Mouse (Mus musculus) erythroblast, adult 5-6 weeks (primary cell): ENCODE results near the gene Copz2. TPM values are rescaled to one million over a fixed set of nuclear protein-coding genes. Genes with fewer than 3 reads are reported as not detected.
"Not testable (repeated sequence)": the region's sequence is repeated elsewhere in the genome, so short reads cannot be mapped to it uniquely, and the experiment has no call there.

Source experiments
- ATAC-seq: replicated peaks from 2 replicates; pipeline ENCODE4 v1.8.0; 2016; ENCODE audit warnings: moderate number of reproducible peaks, mild to moderate bottlenecking, moderate TSS enrichment, inconsistent platforms; ENCODE audit not compliant: poor library complexity, low FRiP score, severe bottlenecking
- total RNA-seq, 2 experiments: library from RNA; stranded (forward) in 1 of 2; stranded (reverse) in 1 of 2; fragments of 150-400 nt in 1 of 2; fragments of 200-764, 138-1000 nt in 1 of 2; gene quantifications; 2 replicates each; pipeline versions ENCODE4 v1.2.3 to v1.2.4; 2015 to 2017; ENCODE audit warnings: low replicate concordance in 2 of 2

The Copz2 gene
- total RNA-seq, 2 experiments from 2014 or later = not detected

GRCm38 (mm10) chr11:96827062-96827581, 22.5 kb upstream of the Copz2 start:
- no peak for ATAC-seq

DNA sequence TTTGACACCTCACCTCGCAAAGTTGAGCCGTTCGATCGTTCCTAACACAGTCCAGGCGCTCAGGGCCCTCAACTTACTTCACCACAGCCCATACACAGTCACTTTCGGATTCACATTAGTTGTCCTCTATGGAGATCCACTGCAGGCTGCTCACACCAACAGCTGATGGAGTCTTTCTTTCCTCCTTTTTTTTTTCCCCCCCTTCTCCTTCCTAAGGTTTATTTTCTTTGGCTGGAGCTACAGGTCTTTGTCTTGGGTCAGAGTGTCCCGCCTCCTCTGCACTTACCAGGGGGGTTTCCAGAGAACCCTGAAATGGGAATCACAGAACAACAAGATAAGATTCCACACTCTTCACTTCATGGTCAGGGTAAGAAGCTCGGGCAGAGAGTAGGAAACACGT, 21.8 kb upstream of the Copz2 start:
- no peak for ATAC-seq

GRCm38 (mm10) chr11:96828881-96829280, 20.8 kb upstream of the Copz2 start:
- ATAC-seq = no peak

DNA sequence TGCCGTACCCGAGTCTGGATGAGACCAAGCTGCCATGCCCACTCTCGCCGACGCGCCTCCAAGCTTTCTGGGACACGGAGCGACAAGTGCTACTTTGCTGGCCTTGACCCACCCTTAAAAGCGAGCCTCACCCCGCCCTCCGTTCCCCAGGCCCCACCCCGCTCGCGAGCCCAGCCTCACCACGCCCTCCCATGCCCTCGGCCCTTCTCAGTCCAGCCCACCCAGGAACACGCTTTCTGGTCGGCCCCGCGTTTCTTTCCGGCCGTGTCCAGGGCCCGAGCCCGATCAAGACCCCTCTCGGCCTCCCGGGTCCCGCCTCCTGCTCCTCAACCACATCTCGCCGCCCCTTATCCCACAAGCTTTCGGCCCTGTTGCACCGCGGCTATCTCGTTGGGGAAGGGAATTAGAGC, 20.3 kb upstream of the Copz2 start:
- peak; percentile 82 for ATAC-seq

- peak; percentile 92 for ATAC-seq
Observed at GRCm38 (mm10) chr11:96829813-96830538, 19.7 kb upstream of the Copz2 start, which contains the start of gene Nfe2l1. Nfe2l1 (minus strand) TSS chr11:96829968.

DNA sequence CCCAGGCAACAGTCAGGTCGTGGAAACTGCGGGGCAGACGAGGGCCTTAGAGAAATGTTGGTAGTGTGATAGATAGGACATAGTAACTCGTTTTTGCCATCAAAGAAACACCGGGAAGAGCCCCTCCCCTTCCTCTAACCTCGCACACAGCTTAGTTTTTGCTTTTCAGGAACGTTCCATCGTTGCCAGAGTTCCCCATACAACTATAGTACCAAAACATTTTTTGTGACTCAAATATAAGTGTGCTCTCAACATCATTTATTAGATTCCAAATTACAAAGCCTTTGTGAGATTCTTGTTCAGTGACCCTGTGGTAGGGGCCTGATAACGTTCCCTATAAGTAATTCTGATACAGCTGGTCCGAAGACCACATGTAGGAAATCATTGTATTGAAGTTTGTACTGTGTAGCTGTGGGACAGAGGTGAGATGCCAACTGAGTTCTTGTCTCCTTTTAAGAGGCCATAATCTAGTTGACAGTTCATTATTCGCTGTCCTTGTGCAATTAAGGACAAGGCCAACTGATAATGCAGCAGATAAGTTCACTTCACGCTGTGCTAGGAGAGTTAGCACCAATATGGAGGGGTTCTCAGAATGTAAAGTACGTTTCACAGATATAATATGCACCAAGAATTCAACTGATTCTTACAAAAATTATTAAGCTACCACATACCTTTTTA, 19.0 kb upstream of the Copz2 start:
- no peak for ATAC-seq

GRCm38 (mm10) chr11:96831516-96831915, 18.2 kb upstream of the Copz2 start:
- no peak for ATAC-seq

- no peak for ATAC-seq
Observed at GRCm38 (mm10) chr11:96832541-96832940, 17.1 kb upstream of the Copz2 start.

DNA sequence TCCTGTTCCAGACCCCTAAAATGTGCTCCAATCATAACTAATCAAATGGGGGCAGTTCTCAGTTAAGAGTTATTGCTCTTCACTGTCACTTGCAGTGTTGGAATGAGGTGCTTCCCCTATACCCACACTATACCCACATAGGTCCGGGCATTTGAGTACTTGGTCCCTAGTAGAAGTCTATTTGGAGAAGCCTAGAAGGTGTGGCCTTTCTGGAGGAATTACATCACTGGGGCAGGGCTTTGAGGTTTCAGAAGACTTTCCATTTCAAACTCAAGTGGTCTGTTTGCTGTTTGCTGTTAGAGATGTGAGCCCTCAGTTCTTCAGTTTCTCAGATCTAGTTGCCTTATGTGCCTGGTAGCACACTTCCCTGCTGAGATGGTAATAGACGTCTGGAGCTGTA, 16.7 kb upstream of the Copz2 start:
- no peak for ATAC-seq

GRCm38 (mm10) chr11:96834127-96834526, 15.5 kb upstream of the Copz2 start:
- no peak for ATAC-seq

- ATAC-seq = 0 out of 2 replicates have a peak, but pooled peaks have one; percentile 46
Observed at GRCm38 (mm10) chr11:96837298-96837697, 12.4 kb upstream of the Copz2 start.

DNA sequence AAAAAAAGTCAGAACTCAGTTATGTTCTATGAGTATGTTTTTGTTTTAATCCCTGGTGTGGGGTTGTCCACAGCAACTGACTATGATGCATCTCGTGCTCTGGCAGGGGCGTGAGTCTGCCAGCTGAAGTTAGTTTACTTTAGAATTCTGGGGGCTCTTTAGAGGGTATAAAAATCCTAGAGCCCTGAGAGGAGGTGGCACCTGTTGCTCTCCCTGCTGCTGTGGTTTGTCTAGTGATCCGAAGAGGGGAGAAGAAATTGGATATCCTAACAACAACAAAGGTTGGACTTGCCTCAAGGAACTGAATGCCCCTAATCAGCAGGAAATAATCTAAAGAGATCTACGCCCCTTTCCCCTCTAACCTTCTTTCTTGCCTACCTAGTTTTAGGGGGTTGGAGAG, 11.3 kb upstream of the Copz2 start:
- no peak for ATAC-seq

DNA sequence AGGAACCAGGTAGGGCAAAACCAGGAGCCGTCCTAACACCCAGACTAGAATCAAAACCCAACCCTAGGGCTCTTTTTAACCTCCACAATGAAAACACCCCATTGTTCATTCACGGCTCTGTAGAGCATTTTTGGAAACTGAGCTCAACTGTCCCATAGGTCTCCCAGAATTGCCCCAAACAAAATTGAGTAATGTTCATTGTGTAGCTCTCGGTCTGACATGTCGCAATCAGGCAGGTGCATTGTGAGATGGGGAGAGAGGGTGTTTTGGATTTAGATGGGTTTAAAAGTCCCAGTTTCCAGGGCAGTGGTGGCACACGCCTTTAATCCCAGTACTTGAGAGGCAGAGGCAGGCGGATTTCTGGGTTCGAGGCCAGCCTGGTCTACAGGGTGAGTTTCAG, 10.2 kb upstream of the Copz2 start:
- ATAC-seq = no peak

GRCm38 (mm10) chr11:96839877-96840276, 9.8 kb upstream of the Copz2 start:
- ATAC-seq = no peak

DNA sequence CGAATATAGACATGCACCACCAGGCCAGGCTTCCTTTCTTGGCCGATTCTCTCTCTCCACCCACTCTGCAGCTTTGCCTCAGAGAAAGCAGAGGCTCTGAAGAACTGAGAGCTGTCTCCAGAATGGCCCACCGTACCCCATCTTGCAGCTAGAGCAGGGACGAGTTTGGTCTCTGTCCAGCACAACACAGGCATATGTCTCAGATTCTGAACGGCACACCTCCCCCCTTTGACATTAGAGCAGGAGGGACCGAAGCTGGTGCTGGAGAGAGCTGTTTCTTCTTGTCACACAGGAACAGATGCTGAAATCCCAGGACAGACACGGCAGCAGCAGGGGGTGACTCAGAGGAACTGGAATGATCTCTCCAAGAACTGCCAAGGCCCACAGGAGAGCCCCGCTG, 9.4 kb upstream of the Copz2 start:
- no peak for ATAC-seq

DNA sequence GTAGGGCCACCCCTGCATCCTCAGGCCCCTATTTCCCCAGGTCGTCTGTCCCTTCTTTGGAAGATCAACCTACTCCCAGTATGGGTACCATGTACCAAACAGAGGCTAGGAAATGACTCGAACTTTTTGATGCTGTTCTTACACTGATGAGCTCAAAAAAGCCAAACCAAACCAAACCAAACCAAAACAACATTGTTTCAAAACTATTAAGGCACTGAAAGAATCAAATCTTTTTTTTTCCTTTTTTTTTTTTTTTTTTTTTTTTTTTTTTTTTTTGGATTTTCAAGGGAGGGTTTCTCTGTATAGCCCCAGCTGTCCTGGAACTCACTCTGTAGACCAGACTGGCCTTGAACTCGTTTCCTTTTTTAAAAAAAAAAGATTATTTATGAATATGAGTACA, 6.0 kb upstream of the Copz2 start:
- no peak for ATAC-seq

DNA sequence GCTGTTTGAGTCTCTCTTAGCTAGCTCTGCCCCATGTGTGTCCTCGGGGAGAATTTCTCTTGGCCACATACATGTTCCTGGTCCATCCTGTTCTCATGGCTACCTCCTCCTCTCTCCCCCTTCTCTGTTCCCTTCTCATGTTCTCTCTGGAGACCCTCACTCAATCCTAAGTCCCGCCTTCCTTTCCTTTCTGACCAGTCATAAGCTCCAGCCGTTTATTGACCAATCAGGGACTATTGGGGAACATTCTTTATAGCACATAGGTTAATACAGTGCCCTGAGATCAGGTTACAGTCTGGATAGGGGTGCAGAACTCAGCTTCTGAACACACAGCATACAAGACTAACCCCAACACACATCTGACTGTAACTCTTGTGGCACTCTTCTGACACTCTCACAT, 2.4 kb upstream of the Copz2 start:
- ATAC-seq = no peak

- ATAC-seq = 0 out of 2 replicates have a peak, but pooled peaks have one; percentile 24
Observed at GRCm38 (mm10) chr11:96848694-96849093, 976 bp upstream of the Copz2 start.

GRCm38 (mm10) chr11:96849145-96849544, 525 bp upstream of the Copz2 start:
- ATAC-seq = not testable (repeated sequence)

DNA sequence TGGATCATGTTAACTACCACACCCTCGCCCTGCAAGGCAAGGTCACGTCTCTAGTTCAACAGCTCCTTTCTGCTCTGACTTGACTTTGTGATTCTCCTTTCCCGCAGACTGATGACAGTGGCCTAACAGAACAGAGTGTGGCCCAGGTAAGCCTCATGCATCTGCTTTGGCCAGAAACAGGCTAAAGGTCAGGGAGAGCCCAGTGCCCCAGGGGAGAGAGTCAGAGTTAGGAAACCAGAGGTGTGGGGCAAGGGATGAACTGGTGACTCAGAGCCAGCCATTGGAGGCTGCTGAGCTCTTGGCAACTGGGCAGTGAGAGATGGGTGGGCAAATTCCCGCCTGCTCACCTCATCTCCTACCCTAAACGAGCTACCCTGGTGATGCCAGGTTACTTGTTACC, 7.8 kb downstream of the Copz2 start:
- ATAC-seq = no peak

DNA sequence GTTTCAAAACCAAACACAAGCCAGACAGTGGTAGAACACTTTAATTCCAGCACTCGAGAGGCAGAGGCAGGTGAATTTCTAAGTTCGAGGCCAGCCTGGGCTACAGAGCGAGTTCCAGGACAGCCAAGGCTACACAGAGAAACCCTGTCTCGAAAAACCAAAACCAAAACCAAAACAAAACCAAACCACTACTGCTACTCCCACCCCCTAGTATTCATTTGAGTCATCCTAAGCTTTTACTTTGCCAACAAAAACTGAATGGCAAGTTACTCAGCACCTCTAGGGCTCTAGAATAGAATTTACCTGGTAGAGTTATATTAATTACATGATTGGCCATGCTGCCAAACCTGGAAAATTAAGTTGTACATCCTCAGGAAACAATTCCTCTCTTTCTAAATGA, 10.0 kb downstream of the Copz2 start:
- ATAC-seq = no peak
